Mouse (Mus musculus) lung, adult 2 months (tissue): ENCODE measurements around the gene Fbxw11.
A peak's percentile ranks its signal among the peaks of the same experiment; 100 is the strongest.

ENCODE experiments used
- CTCF ChIP-seq: fragments of 200-500 bp; IDR thresholded peaks from 2 replicates; pipeline ENCODE4 v1.5.1; 2011; ENCODE audit warnings: mild to moderate bottlenecking, low read length, control low read depth; ENCODE audit not compliant: insufficient read depth
- POLR2A ChIP-seq: fragments of 200-500 bp; IDR thresholded peaks from 2 replicates; pipeline ENCODE4 v1.6.1; 2011; ENCODE audit warnings: low read depth, mild to moderate bottlenecking, control low read depth, low read length, borderline replicate concordance; ENCODE audit errors: extremely low read depth

DNA sequence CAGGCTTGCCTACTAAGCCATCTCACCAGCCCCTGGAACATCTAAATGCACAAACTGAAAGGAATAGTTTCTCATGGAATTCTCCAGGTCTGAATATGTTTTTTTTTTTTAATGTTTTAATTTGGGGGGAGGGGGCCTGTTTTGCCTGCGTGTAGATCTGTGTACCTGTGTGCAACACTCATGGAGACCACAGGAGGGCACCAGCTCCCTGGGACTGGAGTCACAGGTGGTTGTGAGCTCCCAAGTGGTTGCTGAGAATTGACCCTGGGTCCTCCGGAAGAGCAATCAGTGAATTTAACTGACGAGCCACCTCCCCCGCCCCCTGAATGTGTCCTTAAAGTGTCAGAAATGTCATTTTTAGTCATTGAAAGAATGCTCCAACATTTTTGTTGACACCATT lies 48.4 kb upstream of the Fbxw11 start:
- TF ChIP-seq CTCF = peak; percentile 43
- no peak for TF ChIP-seq POLR2A
